ENCODE assay signal across 9 mouse cellular contexts in the genomic region with DNA sequence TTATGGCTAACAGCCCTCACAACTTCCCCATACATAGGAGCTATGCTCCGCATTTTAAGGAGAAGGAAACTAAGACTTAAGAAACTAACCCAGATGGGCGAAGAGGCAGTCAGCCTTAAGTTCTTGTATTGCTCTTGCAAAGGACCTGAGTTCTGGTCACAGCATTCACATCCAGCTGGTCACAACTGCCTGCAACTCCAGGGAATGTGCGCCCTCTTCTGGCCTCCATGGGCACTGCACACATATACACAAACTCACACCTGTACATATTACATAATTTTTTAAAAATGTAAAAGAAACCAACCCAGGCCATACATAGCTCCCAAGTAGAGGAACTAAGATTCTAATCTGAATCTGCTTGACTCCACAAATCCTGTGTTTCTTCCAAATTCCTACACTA. TPM values are rescaled to one million over a fixed set of nuclear protein-coding genes. Genes with fewer than 3 reads are reported as not detected.
A peak's percentile ranks its signal among the peaks of the same experiment; 100 is the strongest.
DNase-seq lines count a peak whose midpoint lies in the region; ATAC-seq and TF ChIP-seq lines count a peak whose summit lies in the region.
"Had no signal": no experiment of that assay in that cellular context is flagged by ENCODE, and none has a peak within 500 bp of the region (broad histone marks: within the 10 kb centered on the region; RNA-seq: fewer than 3 reads in every experiment).

No protein-coding gene starts in this region.

- DNase-seq in forebrain, postnatal 0 days, result no peak
- DNase-seq in forebrain, embryonic 14.5 days (ENCODE audit: low spot score), result no peak
- DNase-seq in spleen, adult 2 months (ENCODE audit: low read depth in 1 of 2, low spot score in 2 of 2), result no peak
- DNase-seq in spleen, postnatal 14 days (ENCODE audit: low spot score in 2 of 2), result no peak
- peak; percentile 34 for DNase-seq in embryonic facial prominence, embryonic 10.5 days (ENCODE audit: low spot score)
- peak; percentile 12 for DNase-seq in thymus, postnatal 25 days
- DNase-seq in right cerebral cortex, postnatal 14 days, result no peak
- no peak for DNase-seq in layer of hippocampus, adult 18-20 months (ENCODE audit: low spot score in 2 of 2)

- ATAC-seq in forebrain, postnatal 0 days, result no peak
- ATAC-seq in forebrain, embryonic 14.5 days, result no peak

- no peak overlapping the region for H3K9ac ChIP-seq in forebrain, postnatal 0 days
- no peak overlapping the region for H3K9ac ChIP-seq in forebrain, embryonic 14.5 days (ENCODE audit: low read length)

- no peaks in the 10 kb centered on the region for H3K36me3 ChIP-seq in forebrain, postnatal 0 days (ENCODE audit: insufficient read depth)
- no peaks in the 10 kb centered on the region for H3K36me3 ChIP-seq in forebrain, embryonic 14.5 days (ENCODE audit: control insufficient read depth, insufficient read depth, low read length)
- H3K36me3 ChIP-seq in spleen, adult 2 months (ENCODE audit: control insufficient read depth, insufficient read depth, low read length), result no peaks in the 10 kb centered on the region
- H3K36me3 ChIP-seq in embryonic facial prominence, embryonic 10.5 days (replicated peaks), result no peaks in the 10 kb centered on the region

- H3K4me2 ChIP-seq in forebrain, postnatal 0 days (ENCODE audit: low read depth), result no peak overlapping the region
- H3K4me2 ChIP-seq in forebrain, embryonic 14.5 days (ENCODE audit: low read length), result no peak overlapping the region

- H3K4me3 ChIP-seq in forebrain, postnatal 0 days (ENCODE audit: low read depth, low read length), result no peak overlapping the region
- H3K4me3 ChIP-seq in forebrain, embryonic 14.5 days (ENCODE audit: low read depth, low read length), result no peak overlapping the region
- no peak overlapping the region for H3K4me3 ChIP-seq in spleen, adult 2 months (ENCODE audit: extremely low read depth, insufficient read depth, insufficient read length)
- no peak overlapping the region for H3K4me3 ChIP-seq in embryonic facial prominence, embryonic 10.5 days
- H3K4me3 ChIP-seq: megakaryocyte, embryonic 14.5 days had no signal

- no peaks in the 10 kb centered on the region for H3K4me1 ChIP-seq in forebrain, postnatal 0 days (ENCODE audit: insufficient read depth)
- no peaks in the 10 kb centered on the region for H3K4me1 ChIP-seq in forebrain, embryonic 14.5 days (ENCODE audit: control insufficient read depth, insufficient read depth, low read length)
- H3K4me1 ChIP-seq in spleen, adult 2 months (ENCODE audit: control insufficient read depth, insufficient read depth, insufficient read length), result no peaks in the 10 kb centered on the region
- 0 out of 2 replicates have a peak, but pooled peaks cover 6% of the 10 kb centered on the region for H3K4me1 ChIP-seq in embryonic facial prominence, embryonic 10.5 days
- H3K4me1 ChIP-seq: megakaryocyte, embryonic 14.5 days had no signal

- TF ChIP-seq CTCF in forebrain, postnatal 0 days (IDR thresholded peaks at IDR 0.05; ENCODE audit: low read depth), result peak; percentile 43
- TF ChIP-seq CTCF in spleen, adult 2 months (IDR thresholded peaks at IDR 0.05; ENCODE audit: extremely low read depth, insufficient read depth, insufficient read length, insufficient replicate concordance), result peak; percentile 25; the same call in 1 of the 2 replicates

- TF ChIP-seq POLR2A in spleen, adult 2 months (IDR thresholded peaks at IDR 0.05; ENCODE audit: low read depth, low read length), result no peak

- no peak overlapping the region for H3K27ac ChIP-seq in forebrain, postnatal 0 days (ENCODE audit: low read depth, low read length)
- no peak overlapping the region for H3K27ac ChIP-seq in forebrain, embryonic 14.5 days (ENCODE audit: low read depth, low read length)
- H3K27ac ChIP-seq in spleen, adult 2 months (ENCODE audit: insufficient read depth, low read length), result no peak overlapping the region
- H3K27ac ChIP-seq in embryonic facial prominence, embryonic 10.5 days (replicated peaks), result no peak overlapping the region

- H3K9me3 ChIP-seq in forebrain, postnatal 0 days (ENCODE audit: low read length), result no peaks in the 10 kb centered on the region
- H3K9me3 ChIP-seq in forebrain, embryonic 14.5 days (replicated peaks; ENCODE audit: control insufficient read depth, low read length), result no peaks in the 10 kb centered on the region
- H3K9me3 ChIP-seq in embryonic facial prominence, embryonic 10.5 days, result no peaks in the 10 kb centered on the region

- WGBS in forebrain, postnatal 0 days, result 55% methylated on average over 3 of the region's 3 CpGs
- WGBS in forebrain, embryonic 14.5 days, result 57% methylated on average over 3 of the region's 3 CpGs
- 54% methylated on average over 3 of the region's 3 CpGs for WGBS in spleen, adult 2 months
- 61% methylated on average over 3 of the region's 3 CpGs for WGBS in embryonic facial prominence, embryonic 10.5 days

- no peaks in the 10 kb centered on the region for H3K27me3 ChIP-seq in forebrain, postnatal 0 days (ENCODE audit: insufficient read depth, low read length)
- H3K27me3 ChIP-seq in forebrain, embryonic 14.5 days (replicated peaks; ENCODE audit: control insufficient read depth, insufficient read depth, low read length), result no peaks in the 10 kb centered on the region
- 0 out of 2 replicates have a peak, but pooled peaks cover 1% of the 10 kb centered on the region for H3K27me3 ChIP-seq in spleen, adult 2 months (ENCODE audit: control insufficient read depth, insufficient read depth, low read length)
- H3K27me3 ChIP-seq in embryonic facial prominence, embryonic 10.5 days (replicated peaks; ENCODE audit: low read depth, poor library complexity, severe bottlenecking), result no peaks in the 10 kb centered on the region

RNA-seq across cellular contexts. Expression of gene Ddx52, which starts 14.8 kb away (rescaled TPM):
- total RNA-seq in forebrain, postnatal 0 days (2014; rRNA removed), result 25.1 and 30.3 TPM in 2 replicates
- polyA plus RNA-seq in forebrain, postnatal 0 days (2015; fragmentation: Nextera tagmentation; extraction: Ambion mirVana), result 18.4 and 19.3 TPM in 2 replicates
- polyA plus RNA-seq in forebrain, embryonic 14.5 days (2014; fragmentation: Nextera tagmentation; extraction: Ambion mirVana), result 32.6 and 33.7 TPM in 2 replicates
- 3.1 TPM in 2 replicates for polyA plus RNA-seq in spleen, adult 2 months (2012; rRNA removed)
- 45.0 and 46.2 TPM in 2 replicates for polyA plus RNA-seq in embryonic facial prominence, embryonic 10.5 days (2016; fragmentation: Nextera tagmentation; extraction: Ambion mirVana)
- total RNA-seq in layer of hippocampus, adult 18-20 months (2021), result 10 to 100 TPM; 13.1 to 16.4 TPM

RNA-seq across cellular contexts. Expression of gene Synrg, which starts 37.1 kb away (rescaled TPM):
- total RNA-seq in forebrain, postnatal 0 days (2014; rRNA removed), result 33.3 and 52.1 TPM in 2 replicates
- polyA plus RNA-seq in forebrain, postnatal 0 days (2015; fragmentation: Nextera tagmentation; extraction: Ambion mirVana), result 14.4 and 18.6 TPM in 2 replicates
- 24.3 and 28.7 TPM in 2 replicates for polyA plus RNA-seq in forebrain, embryonic 14.5 days (2014; fragmentation: Nextera tagmentation; extraction: Ambion mirVana)
- 19.4 and 20.3 TPM in 2 replicates for polyA plus RNA-seq in spleen, adult 2 months (2012; rRNA removed)
- polyA plus RNA-seq in embryonic facial prominence, embryonic 10.5 days (2016; fragmentation: Nextera tagmentation; extraction: Ambion mirVana), result 7.5 and 7.8 TPM in 2 replicates
- 10 to 100 TPM; 66.6 to 70.6 TPM for total RNA-seq in layer of hippocampus, adult 18-20 months (2021)

Comparison
In these comparisons a context has a peak if more than half of its experiments do, and no peak if none do; other contexts are left out.
1. DNase-seq: peak in embryonic facial prominence, embryonic 10.5 days (single experiment) and thymus, postnatal 25 days (single experiment); none in forebrain, postnatal 0 days (single experiment), forebrain, embryonic 14.5 days (single experiment), spleen, adult 2 months (0 of 2), spleen, postnatal 14 days (0 of 2), right cerebral cortex, postnatal 14 days (single experiment) and layer of hippocampus, adult 18-20 months (0 of 2).